Mouse (Mus musculus) regulatory T cell (primary cell): ENCODE data around the gene Qpct.

Experiments
- in situ Hi-C: fragments of 300-600 bp; cut with MboI, MseI; formaldehyde crosslinking; loops from one replicate; pipeline ENCODE4 v1.15.1; 2025; ENCODE audit warnings: high pct_unique_total_duplicates

The Qpct gene

DNA sequence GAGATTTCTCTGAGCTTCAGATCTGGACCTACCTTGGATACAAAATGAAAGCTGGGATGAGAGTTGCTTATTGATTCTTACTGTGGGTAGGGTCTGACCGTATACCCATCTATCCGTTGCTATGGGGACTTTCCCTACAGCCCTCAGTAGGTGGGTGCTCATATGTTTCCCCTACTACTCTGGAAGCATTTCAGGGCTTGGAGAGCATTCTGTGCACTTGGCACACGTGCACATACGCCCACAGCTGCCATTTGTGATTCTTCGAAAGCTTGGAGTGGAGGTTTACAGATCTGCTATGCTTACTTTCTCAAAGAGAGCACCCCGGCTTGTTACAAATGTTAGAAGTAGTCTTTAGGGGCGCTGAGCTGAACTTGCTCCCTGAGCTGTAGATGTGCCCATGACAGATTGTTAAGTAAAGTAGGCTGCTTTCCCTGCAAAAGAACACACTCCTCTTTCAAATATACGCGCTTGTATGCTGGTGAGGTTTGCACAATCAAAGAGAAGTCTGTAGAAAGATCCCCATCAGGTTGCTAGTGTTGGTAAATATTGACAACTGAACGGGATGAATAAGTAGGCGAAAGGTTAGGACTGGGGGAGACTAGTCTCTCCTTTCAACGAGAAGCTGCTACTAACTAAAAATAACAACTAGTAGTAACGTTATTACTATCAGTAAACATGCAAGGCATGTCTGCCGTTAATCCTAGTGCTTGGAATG, 18.2 kb downstream of the Qpct start:
- in situ Hi-C loops: no loop called here

DNA sequence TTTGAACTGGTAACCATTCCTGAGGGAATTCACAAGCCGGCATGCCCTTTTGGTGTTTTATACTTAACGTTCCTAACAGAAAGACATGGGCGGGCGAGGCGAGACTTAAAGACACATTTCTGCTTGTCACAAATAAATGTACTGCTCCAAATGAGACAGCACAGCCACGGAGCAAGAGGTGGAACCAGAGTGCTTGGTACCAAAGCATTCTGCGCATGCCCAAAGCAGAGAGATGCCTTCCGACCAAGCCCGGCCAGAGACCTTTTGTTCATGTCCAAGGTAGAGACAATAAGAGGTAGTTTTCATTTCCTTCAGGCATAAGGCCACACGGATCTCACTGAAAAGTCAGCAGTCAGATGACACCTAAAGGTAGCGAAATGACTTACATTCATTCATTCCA, 20.2 kb downstream of the Qpct start:
- in situ Hi-C loops: no loop called here

DNA sequence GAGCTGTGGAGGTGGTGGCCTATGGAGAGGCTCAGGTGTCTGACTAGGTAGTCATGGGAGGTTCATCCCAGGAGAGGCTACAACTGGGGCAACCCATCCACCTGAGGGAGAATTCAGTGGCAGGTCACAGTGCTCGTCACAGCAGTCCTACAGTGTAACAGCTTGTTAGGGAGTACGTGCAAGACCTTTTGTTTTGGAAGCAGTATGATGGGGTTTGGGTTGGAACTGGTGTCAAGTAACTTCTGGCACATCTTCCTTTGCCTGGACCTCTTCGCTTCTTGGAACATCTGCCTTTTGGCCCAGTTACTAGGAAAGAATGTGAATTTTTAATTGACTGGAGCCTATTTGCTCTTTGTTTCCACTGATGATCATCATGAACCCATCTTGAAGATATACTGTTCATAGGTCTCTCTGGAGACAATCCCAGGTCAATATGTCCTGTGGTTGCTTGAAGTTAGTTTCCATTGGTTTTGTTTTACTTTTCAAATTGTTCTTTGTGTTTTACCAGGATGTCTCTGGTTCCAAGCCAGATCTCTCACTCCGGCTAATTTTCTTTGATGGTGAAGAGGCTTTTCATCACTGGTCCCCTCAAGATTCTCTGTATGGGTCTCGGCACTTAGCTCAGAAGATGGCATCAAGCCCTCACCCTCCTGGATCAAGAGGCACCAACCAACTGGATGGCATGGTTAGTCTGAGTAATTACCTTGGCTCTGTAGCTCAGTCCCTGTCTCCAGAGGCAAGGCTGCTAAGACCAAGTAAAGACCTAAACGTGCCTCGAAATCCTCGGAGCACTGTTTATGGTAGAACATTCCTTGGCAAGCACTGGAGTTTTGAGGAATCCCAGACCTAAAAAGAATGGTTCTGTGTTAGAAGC, 25.5 kb downstream of the Qpct start:
- in situ Hi-C loops: loop anchor here (25.0 kb wide), 1 partner anchor 1135 kb away; the partner anchor contains the start of genes Gemin6, Srsf7 and Ttc39d

DNA sequence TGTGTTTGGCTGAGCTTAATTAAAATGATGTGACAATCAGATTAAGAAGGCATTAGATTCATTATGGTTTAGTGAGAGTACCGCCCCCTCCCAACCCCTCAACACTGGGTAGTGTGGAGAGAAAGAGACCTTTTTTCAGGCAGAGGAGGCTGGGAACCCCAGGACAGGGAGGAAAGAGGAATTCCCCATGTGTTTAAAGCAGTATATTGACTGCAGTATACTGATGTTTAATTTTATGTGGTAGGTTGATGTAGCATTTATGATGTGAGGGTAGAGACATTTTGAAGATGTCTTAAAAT, 26.1 kb downstream of the Qpct start:
- in situ Hi-C loops: loop anchor here (25.0 kb wide), 1 partner anchor 1135 kb away; the partner anchor contains the start of genes Gemin6, Srsf7 and Ttc39d

DNA sequence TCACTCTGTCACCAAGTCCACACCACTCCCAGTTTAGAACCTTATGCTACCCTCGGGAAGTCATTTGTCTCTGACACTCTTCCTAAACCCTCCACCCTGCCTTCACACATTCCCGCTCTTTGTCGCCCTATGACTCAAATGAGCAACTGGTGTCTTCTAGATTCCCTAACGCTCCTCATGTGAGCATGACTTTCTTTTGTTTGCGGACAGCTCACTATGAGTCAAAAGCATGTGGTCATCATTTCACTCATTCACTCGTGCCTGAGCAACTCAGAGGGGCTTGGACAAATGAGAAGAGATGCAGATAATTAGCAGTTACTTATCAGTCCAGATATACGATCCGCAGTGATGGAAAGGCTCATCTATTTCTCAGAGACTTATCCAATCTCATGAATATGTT, 26.5 kb downstream of the Qpct start:
- in situ Hi-C loops: loop anchor here (25.0 kb wide), 1 partner anchor 1134 kb away; the partner anchor contains the start of genes Gemin6, Srsf7 and Ttc39d

DNA sequence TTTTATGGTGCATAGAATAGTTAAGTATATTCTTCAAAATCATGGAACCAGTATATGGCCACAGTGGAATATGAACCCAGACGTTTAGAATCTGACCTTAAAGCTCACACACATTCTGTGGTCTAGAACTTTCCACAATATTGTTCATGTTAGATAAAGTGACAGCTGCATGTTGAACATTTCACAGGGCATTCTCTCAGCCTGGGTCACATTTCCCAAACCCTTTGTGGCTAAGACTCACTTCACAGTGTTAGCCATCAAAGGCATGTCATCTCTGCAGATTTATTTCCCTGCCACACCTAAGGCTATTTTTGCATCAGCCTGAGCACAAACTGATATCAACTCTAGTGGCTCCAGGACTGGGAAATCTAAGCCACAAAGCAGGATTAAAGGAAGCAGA, 40.0 kb downstream of the Qpct start:
- in situ Hi-C loops: loop anchor here (25.0 kb wide), 1 partner anchor 1121 kb away; the partner anchor contains the start of genes Gemin6, Srsf7 and Ttc39d

DNA sequence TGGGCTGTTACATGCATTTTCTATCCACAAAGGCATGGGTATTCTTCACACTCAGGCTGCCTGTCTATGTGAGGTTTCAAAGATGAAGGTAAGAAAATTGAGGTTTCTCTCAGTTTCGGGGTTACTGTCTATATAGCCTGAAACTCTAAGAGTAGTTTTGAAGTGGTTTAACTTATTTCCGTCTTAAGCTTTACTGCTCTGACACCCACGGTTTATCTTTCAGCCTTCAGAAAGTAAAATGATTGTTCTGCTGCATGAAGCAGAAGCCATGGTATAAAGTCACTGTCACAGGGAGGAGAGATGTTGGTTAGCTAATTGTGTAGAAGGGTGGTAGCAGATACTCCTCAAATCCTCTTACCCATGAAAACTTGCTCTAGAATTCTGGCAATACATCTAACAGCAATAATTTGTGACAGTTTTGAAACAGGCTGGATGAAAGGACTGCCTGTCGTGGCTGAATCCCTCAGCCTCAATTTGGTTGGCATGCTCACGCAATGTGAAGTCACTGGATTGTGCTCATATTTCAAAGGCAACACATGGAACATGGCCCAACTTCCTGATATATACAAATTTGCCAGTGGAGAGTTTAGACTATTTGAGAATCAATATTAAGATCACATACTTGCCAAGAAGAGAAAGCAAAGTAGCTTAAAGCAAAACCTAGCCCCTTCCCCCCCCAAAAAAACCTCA, 41.7 kb downstream of the Qpct start:
- in situ Hi-C loops: loop anchor here (25.0 kb wide), 1 partner anchor 1119 kb away; the partner anchor contains the start of genes Gemin6, Srsf7 and Ttc39d

DNA sequence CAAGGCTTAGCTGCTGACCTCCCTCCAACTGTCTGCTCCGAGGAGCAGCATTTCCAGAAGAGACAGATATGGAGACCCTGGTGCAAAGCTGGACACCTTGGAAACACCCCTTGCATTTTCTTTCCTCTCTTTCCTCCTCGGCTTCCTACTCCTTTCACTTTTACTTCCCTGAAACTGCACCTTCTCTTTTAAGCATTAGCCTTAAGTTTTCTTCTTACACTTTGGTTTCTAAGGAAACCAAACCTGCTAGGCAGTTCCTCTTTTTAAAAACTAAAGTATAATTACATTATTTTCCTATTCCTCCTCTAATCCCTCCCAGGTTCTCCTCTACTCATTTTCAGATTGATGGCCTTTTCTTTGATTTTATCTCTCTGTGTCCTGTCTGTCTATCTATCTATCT, 43.9 kb downstream of the Qpct start:
- in situ Hi-C loops: loop anchor here (25.0 kb wide), 1 partner anchor 1117 kb away; the partner anchor contains the start of genes Gemin6, Srsf7 and Ttc39d

DNA sequence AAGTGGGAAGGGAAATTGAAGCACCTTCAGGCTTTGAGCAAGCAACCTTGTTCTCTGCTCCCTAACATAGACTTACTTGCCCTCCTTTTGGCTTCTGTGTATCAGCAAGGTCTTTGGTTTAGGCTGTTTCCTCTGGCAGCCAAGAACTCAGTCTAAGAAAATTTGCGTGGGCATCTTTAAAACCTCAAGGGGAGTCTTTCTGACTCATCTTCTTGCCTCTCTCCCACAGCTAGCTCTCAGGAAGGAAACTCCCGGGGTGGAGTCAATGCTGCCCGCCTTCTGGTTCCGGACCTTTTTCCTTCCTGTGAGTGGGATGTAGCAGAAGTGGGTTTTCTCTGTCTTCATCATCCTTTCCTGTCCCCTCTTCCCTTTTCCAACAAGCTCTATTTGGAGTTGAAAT, 48.2 kb downstream of the Qpct start:
- in situ Hi-C loops: loop anchor here (25.0 kb wide), 1 partner anchor 1112 kb away; the partner anchor contains the start of genes Gemin6, Srsf7 and Ttc39d

DNA sequence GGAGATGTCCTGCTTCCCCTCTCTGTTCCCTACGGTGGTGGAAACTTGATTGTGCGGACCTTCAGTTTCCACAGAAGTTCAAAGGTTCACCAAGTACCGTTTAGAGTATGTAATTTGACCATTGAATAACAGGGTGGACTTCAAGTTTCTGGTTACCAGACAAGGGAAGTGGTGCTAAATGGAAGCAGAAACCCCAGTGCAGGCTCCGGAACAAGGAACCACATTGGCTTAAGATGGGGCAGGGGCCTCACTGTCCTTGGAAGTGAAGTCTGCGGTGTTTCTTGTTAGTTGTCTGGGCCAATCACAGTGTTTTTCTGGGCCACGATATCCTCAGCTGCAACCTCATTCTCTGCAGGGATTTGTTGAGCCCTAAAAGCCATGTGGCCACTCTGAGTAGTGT, 56.5 kb downstream of the Qpct start:
- in situ Hi-C loops: no loop called here

DNA sequence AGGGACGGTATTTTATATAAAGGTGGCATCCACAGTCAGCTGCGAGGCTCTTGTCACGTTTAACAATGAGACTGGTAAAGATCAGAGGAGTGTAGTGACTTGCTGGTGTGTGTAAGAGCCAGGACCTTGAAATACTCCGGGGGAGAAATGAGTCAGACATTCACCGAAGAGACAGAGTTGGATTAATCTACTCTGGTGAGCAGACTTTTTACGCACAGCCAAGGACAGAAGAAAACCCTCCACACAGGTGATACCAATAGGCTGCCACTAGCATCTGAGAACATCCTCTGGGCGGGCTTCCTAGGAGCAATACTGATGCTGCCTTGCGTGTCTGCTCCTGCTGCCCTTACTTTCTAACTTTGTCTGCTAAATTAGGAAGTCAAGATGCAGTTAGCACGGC, 57.9 kb downstream of the Qpct start:
- in situ Hi-C loops: no loop called here

DNA sequence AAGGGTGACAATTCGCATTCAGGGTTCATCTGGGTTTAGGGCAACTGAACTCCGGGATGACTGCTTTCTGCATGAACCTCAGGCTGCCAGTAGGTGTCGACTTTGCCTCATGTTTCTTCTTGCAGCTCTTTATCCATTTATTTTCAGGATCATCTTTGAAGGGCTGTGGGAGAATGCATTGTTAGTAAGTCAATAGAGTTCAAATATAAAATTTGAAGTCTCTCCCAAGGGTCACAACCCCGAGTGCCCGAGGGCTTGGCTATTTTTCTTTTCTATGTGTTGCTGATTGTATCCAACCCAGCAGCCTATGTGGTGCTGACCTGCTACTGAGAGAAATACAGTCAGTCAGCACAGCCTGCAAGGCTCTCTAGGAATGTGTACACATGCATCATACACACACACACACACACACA, 59.2 kb downstream of the Qpct start:
- in situ Hi-C loops: no loop called here

DNA sequence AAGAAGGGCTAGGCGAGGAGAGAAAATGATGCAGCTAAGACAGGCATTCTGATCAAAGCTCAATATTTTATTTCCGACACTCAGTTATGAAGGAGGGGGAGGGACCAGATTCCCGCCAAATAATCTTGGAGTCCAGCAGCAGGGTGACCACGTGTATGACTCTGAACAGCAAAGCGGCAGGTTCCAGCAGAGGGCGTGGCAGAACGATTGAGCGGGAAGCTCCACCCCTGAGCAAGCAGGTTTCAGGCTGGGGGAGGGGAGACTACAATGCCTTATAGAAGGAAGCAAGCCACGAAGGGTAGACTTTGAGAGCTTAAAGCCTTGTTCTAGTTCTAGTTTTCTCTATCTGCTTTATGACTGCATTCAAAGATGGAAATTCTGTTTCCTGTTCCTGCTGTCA, 63.5 kb downstream of the Qpct start:
- in situ Hi-C loops: loop anchor here (5.0 kb wide), 1 partner anchor 467 kb away; no protein-coding TSS in a partner anchor

DNA sequence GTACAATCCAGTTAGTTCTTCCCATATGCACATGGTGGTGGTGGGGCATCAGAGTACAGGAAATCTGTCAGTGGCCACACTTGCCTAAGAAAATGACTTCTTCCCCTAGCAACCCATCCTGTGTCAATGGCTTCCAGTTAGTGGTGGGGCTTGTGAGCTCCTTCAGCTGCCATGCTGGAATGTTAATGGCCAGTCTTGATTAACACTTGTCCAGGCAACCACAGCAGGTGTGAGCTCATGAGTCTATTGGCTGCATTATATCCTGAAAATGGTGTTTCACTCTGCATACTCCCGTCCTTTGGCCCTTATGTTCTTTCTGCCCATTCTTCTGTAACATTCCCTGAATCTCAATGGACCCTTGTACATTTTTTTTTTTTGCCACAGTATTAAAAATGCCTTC, 67.4 kb downstream of the Qpct start:
- in situ Hi-C loops: loop anchor here (5.0 kb wide), 1 partner anchor 463 kb away; no protein-coding TSS in a partner anchor

DNA sequence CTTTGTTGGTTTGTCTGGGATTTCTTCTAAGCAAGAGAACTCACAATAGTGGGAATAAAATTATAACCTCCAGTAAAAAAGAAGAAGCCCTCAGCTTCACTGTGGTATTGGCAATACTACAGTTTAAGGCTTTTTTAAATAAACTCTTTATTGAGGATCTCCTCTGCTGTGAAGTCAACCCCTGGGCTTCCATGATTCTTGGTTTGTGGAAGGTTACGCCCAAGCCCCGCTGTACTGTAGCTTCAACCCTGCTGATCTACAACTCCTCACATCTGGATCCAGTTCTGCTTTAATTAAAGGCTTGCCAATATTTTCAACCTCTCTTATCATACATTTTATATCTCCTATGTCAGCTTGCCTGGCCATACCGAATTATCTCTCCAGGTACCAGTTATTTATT, 68.6 kb downstream of the Qpct start:
- in situ Hi-C loops: no loop called here

DNA sequence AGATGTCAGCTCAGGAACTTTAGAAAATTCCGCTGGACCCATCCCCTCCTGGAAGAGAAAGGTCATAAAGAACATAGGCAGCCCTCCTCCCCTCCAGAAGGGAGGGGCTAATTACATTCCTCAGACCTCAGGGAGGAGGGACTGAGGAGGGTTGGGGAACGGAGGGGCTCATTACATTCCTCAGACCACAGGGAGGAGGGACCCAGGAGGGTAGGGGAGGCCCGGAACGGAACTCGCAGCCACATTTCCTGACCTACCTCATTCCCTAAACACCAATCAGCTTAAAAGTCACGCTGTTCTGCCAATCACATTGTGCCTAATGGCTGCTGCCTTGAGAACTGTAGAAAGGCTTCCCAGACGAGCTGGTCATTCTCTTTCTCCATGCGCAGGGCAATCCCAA, 82.0 kb downstream of the Qpct start:
- in situ Hi-C loops: no loop called here

DNA sequence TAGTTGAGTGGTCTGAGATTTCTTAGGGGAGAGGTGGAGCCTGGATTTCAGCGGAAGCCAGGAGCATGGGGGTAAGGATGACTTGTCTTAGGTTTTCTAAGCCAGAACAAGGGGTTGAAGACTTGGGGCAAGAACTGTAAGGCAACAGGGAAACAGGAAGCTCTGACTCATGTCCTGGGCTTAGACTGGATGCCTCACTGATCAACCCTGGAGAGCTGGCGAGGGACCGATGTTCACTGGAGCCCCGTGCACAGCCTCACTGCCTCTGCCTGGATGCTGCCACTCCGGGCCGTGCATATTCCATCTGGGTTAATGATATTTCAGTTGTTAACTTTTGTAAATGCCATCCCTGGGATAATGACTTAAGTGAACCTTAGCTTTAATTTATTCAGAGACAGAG, 84.1 kb downstream of the Qpct start:
- in situ Hi-C loops: no loop called here

DNA sequence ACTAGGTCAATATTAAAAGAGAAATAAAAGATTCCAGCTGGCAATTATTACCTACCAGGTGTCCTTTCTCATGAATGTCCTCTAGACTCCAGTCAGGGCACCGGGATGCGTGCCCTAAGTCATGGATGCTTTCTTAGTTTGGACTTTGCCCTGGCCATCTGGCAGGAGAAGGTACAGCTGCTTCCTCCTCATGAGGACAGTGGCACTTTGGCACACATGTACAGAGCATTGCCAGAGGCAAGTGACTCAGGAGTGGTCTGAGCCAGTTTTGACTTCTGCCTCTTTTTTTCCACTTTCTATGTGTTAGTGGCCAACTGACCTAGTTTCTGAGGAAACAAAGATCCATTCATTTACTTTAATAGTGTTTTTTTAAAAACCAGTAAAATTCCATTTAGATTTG, 84.7 kb downstream of the Qpct start:
- in situ Hi-C loops: no loop called here
